Mouse (Mus musculus) stomach, postnatal 0 days (tissue): ENCODE measurements around the gene Mllt6.

Experiments used
- CTCF ChIP-seq: IDR thresholded peaks from 2 replicates; pipeline ENCODE4 v1.5.1; 2016; ENCODE audit warnings: antibody characterized with exemption, low read depth, mild to moderate bottlenecking, moderate library complexity
- EP300 ChIP-seq: optimal IDR thresholded peaks from 2 replicates; pipeline ENCODE3; 2016; ENCODE audit warnings: antibody characterized with exemption

GRCm38 (mm10) chr11:97668160-97668559 is 4.9 kb downstream of the Mllt6 start:
- TF ChIP-seq EP300 (no peak), CTCF (no peak)
